Mouse (Mus musculus): ENCODE results near the gene Arhgef19.

DNA sequence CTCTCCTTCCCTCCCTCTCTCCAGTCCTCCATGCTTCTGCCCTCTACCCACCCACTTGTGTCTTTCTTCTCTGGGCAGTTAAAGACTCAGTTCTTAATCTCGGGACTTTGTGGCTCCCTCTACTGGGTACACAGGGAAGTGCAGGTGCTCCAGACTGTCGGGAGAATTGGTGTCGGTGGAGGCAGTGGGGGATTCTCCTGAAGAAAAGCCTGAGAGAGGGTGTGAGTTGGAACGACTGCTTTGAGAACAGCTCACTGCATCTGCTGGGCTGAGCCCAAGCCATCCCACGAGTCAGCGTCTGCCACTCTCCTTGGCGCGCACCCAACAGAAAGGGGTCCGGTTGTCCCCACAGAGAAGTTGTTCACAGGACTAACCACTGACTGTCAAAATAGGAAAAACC lies 28.5 kb downstream of the Arhgef19 start:
- peak; percentile 87 for TF ChIP-seq CTCF (IDR thresholded peaks at IDR 0.05; ENCODE audit: low read depth)
- TF ChIP-seq EP300 (IDR thresholded peaks at IDR 0.05; ENCODE audit: low read depth) = no peak
